Mouse (Mus musculus) brain, embryonic 18.5 days (tissue): ENCODE data around the gene Vmn2r5.
"Not testable (repeated sequence)": the region's sequence is repeated elsewhere in the genome, so short reads cannot be mapped to it uniquely, and the experiment has no call there.

Experiments
- DNase-seq: peaks from one replicate; pipeline ENCODE4 v3.0.0-alpha.2; 2012; ENCODE audit warnings: low read depth, low spot score

Vmn2r5 gene

DNA sequence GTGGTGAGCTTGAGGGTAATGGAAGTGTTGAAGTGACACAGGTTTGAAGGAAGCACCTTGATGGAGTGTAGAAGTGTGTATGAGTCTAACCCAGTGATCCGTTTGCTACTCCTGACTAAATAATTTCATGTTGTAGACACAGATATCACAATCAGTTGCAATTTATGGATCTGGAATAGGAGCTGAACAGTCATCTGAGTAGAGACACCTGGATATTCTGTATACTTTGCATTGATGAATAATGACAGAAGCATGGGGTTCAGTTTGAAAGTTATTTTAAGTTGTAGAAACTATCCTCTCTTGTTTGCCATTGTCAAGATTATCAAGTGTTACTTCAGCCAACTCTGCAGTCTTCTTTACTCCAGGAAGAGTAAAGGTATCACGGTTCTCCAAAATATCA, at the start of gene Vmn2r5:
TSS of gene Vmn2r5 (minus strand) at position 101 of the 400 bp plus-strand sequence.
- DNase-seq, result not testable (repeated sequence)

DNA sequence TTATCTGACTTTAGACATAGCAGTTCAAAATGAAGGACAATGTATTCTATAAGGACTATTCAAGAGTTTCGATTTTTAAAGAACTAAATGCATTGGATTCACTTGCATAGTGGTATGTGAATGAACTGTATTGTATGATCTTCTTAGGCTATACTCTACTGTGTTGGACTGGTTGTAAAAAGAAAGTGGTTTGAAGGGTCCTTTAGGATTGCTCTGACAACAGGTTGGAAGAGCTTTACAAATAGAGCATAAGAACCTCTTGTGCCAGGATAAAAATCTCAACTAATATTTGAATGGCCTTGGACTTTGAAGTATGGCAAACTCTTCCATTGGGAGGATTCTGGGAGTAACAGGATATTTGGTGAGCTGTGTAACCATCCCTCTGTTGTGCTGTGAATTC, 13.9 kb upstream of the Vmn2r5 start:
- not testable (repeated sequence) for DNase-seq
